Mouse (Mus musculus) testis, adult 2 months (tissue): ENCODE data around the gene Agrp. TPM values are rescaled to one million over a fixed set of nuclear protein-coding genes. Genes with fewer than 3 reads are reported as not detected.
A peak's percentile ranks its signal among the peaks of the same experiment; 100 is the strongest.
"Not testable (repeated sequence)": the region's sequence is repeated elsewhere in the genome, so short reads cannot be mapped to it uniquely, and the experiment has no call there.

Experiments used
- H3K27ac ChIP-seq: fragments of 200-500 bp; 2 replicates; pipeline ENCODE4 v1.5.1; 2012; ENCODE audit warnings: low read depth, low read length; ENCODE audit not compliant: control insufficient read depth, insufficient read depth
- H3K27me3 ChIP-seq: fragments of 200-500 bp; 2 replicates; pipeline ENCODE4 v1.6.1; 2012; ENCODE audit warnings: mild to moderate bottlenecking, low read length, moderate library complexity; ENCODE audit not compliant: control insufficient read depth, insufficient read depth
- H3K36me3 ChIP-seq: fragments of 200-500 bp; 2 replicates; pipeline ENCODE4 v1.6.1; 2012; ENCODE audit warnings: mild to moderate bottlenecking, low read length; ENCODE audit not compliant: control insufficient read depth, insufficient read depth
- H3K4me1 ChIP-seq: fragments of 200-500 bp; 2 replicates; pipeline ENCODE4 v1.6.1; 2012; ENCODE audit warnings: low read length; ENCODE audit not compliant: control insufficient read depth, insufficient read depth
- H3K4me3 ChIP-seq: fragments of 200-500 bp; 2 replicates; pipeline ENCODE4 v1.5.1; 2012; ENCODE audit warnings: low read depth, mild to moderate bottlenecking, low read length, moderate library complexity, mixed read lengths; ENCODE audit not compliant: control insufficient read depth
- CTCF ChIP-seq: fragments of 200-500 bp; IDR thresholded peaks from 2 replicates; pipeline ENCODE4 v1.5.1; 2012; ENCODE audit warnings: low read depth, mild to moderate bottlenecking, inconsistent platforms, low read length, moderate library complexity; ENCODE audit not compliant: control insufficient read depth, insufficient read depth, insufficient replicate concordance
- POLR2A ChIP-seq: fragments of 200-500 bp; IDR thresholded peaks from 2 replicates; pipeline ENCODE4 v1.6.1; 2012; ENCODE audit warnings: low read depth, mild to moderate bottlenecking, inconsistent platforms, low read length, moderate library complexity; ENCODE audit not compliant: control insufficient read depth
- polyA plus RNA-seq: library from polyadenylated mRNA; depleted of rRNA; stranded (reverse); fragments of >200 nt; gene quantifications from 2 replicates; pipeline ENCODE4 v1.2.3, GENCODE M21; 2012

Gene Agrp
- polyA plus RNA-seq, 1 experiment = not detected

DNA sequence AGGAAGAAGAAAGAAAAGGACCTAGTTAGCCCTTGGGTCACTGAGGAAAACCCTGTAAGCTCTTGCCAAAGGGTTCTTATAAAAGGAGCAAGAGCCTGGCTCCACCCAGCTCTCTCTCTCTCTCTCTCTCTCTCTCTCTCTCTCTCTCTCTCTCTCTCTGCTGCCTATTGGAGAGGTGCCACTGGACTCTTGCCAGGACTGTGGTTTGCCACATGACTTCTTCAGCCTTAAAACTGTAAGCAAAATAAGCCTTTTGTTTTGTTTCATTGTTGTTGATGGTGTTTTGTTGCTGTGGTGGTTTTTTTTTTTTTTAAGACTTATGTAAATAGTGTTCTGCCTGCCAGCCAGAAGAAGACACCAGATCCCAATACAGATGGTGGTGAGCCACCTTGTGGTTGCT is 63.8 kb downstream of the Agrp start:
- Histone ChIP-seq H3K27me3 (no peaks in the 10 kb centered on the region), H3K4me3 (no peak overlapping the region), H3K36me3 (no peaks in the 10 kb centered on the region), H3K4me1 (no peaks in the 10 kb centered on the region), H3K27ac (no peak overlapping the region)
- TF ChIP-seq CTCF (no peak), POLR2A (no peak)

DNA sequence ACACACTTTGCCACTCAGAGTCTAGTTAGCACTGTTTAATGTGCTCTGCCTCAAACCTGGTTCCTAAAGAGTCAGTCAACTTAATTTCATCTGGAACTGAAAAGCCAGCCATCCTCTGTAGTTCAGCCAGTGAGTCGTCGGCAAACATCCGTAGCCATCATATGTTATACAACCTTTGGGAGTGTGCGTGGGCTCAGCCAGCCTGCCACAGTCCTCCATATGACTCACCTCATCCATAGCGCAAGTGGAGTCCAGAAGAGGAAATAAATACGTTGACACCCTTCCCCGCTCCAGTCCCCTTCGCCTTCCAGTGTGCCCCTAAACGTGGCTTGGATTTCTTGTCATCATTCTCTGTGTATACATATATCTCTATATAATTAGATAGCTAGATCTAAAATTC is 65.4 kb downstream of the Agrp start:
- Histone ChIP-seq H3K27me3 (no peaks in the 10 kb centered on the region), H3K4me1 (peaks cover 5% of the 10 kb centered on the region), H3K4me3 (no peak overlapping the region), H3K36me3 (no peaks in the 10 kb centered on the region), H3K27ac (no peak overlapping the region)
- no peak for TF ChIP-seq POLR2A
- no peak for TF ChIP-seq CTCF

DNA sequence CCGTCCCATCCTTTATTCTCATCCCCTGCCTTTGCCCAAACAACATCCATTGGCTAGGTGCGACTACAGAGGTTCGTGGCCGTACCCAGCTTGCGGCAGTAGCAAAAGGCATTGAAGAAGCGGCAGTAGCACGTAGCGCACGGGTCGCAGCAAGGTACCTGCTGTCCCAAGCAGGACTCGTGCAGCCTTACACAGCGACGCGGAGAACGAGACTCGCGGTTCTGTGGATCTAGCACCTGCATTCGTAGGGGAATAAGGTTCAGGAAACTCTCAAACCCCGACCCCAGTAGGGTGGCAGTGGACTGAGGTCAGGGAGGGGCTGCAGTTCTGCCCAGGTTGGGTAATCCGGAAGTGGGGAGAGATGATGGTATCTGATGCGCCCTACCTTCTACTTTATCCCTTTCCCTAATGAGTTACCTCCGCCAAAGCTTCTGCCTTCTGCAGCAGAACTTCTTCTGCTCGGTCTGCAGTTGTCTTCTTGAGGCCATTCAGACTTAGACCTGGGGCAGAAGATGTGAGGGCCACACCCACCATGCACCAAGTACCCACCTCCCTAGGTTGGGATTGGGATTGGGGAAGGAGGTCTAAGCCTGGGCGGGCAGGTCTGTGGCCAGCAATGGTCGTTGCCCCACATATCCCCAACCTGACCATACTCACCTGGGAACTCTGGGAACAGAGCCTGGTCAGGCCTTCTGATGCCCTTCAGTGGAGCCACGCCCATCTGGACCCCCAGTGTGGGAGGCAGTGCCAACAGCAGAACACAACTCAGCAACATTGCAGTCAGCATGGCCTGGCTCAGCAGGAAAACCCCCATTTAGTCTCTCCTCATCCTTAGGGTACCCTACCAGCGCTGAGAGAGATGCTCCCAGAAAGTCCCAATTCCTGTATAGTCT is 70.2 kb downstream of the Agrp start:
- H3K27me3 ChIP-seq = no peaks in the 10 kb centered on the region
- H3K36me3 ChIP-seq = no peaks in the 10 kb centered on the region
- no peak for TF ChIP-seq CTCF
- TF ChIP-seq POLR2A = no peak
- H3K4me1 ChIP-seq = peaks cover 13% of the 10 kb centered on the region
- H3K4me3 ChIP-seq = peak overlapping the region; percentile 86
- H3K27ac ChIP-seq = peak overlapping the region; percentile 77

DNA sequence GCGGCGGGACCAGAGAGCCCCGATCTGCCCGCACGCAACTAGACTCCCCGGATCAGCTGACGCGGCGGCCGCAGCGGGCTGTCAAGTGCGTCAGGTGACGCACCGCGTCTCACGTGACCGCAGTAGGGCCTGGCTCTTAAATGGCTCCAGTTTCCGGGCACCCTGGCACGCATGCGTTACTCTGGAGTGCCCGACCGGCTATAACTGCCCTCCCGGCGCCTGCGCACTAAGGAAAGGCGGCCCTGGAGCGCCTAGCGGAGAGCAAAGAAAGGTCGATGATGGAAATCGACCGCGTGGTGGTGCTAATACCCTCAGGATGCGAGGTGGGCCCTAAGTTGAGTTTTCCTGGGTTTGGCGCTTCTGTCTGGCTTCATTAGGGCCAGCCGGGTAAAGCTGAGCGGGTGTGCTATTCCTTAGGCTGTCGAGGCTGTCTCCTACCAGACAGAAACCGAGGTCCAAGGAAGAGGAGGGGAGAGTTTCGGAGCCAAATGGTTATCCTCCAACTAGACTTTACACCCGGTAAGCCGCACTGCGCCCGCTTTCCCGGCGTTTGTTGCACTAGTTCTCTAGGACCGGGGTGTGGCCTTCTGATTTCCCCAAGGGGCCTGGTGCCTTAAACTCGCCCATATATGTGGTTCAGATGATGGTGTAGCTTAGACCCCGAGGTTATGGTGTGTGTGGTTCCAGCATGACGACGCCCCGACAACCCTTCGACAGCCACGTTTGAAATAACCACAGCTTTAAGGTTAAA is 71.1 kb downstream of the Agrp start, which contains the start of gene Atp6v0d1:
Gene Atp6v0d1 (minus strand): TSS at position 96 of the 751 bp plus-strand sequence.
- H3K36me3 ChIP-seq = no peaks in the 10 kb centered on the region
- peaks cover 13% of the 10 kb centered on the region for H3K4me1 ChIP-seq
- no peaks in the 10 kb centered on the region for H3K27me3 ChIP-seq
- peak within 1 kb of the TSS; percentile 86 for H3K4me3 ChIP-seq
- peak; percentile 66; the same call in 1 of the 2 replicates for TF ChIP-seq CTCF
- peak; percentile 75 for TF ChIP-seq POLR2A
- H3K27ac ChIP-seq = peak within 1 kb of the TSS; percentile 77

DNA sequence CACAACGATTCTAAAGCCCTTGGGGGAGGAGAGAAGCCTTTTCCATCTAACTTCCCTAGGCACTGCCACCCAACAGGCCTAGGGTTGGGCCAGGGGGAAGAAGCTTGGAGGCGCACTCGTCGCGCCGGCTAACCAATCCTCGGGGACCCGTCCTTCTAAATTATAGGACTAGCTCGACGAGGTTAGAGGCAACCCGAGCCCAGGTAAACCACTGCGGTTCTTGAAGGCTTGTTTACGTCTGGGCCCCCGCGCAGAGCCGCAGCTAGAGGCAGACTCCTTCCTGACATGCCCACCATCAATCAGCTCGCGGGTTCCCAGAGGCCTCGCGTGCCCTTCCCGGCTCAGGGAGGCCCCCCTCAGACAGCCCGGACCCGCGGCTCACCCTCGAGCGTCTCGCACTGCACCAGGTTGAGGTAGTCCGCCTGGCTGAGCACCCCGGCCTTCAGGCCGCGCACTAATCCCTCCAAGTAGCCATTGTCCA is 71.8 kb downstream of the Agrp start:
- TF ChIP-seq CTCF (no peak), POLR2A (no peak)
- H3K4me3 ChIP-seq = peak overlapping the region; percentile 86
- peaks cover 13% of the 10 kb centered on the region for H3K4me1 ChIP-seq
- H3K27ac ChIP-seq = peak overlapping the region; percentile 69
- no peaks in the 10 kb centered on the region for H3K36me3 ChIP-seq
- H3K27me3 ChIP-seq = no peaks in the 10 kb centered on the region

DNA sequence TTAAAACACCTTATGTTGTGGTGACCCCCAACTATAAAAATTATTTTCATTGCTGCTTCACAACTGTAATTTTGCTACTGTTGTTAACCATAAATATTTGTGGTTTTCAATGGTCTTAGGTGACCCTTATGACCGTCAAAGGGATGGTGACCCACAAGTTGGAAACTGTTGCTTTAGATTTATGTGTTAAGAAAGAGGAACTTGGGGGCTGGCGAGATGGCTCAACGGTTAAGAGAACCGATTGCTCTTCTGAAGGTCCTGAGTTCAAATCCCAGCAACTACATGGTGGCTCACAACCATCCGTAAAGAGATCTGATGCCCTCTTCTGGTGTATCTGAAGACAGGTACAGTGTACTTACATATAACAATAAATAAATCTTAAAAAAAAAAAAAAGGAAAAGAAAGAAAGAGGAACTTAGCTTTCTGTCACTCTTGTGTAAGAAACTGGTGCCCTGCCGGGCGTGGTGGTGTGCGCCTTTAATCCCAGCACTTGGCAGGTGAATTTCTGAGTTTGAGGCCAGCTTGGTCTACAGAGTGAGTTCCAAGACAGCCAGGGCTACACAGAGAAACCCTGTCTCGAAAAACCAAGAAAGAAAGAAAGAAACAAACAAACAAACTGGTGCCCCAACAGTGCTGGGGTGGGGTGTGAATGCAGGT is 72.5 kb downstream of the Agrp start:
- peak overlapping the region; percentile 86 for H3K4me3 ChIP-seq
- H3K36me3 ChIP-seq, H3K27me3 ChIP-seq: not testable (repeated sequence)
- peak overlapping the region; percentile 69 for H3K27ac ChIP-seq
- peaks cover 13% of the 10 kb centered on the region for H3K4me1 ChIP-seq

DNA sequence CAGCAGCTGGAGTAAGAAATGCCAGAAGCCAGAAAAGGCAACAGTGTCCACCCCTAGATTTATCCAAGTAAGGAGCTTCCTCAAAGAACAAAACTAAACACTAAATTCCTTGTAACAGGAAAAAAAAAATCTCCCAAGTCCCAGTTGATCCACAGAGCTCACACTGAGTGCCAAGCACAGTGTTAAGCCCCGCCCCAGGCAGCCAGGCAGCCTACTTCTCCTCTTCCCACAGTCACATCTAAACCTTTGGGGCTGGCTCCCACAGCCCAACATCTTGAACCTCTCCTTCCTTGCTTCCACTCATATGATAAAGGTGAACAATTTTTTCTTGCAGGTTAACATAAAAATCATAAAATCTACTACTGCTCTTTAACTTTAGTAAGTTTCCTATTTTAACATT is 73.3 kb downstream of the Agrp start:
- Histone ChIP-seq H3K36me3 (no peaks in the 10 kb centered on the region), H3K27ac (no peak overlapping the region; the same call in 1 of the 2 replicates), H3K4me3 (no peak overlapping the region), H3K4me1 (peaks cover 13% of the 10 kb centered on the region), H3K27me3 (no peaks in the 10 kb centered on the region)
- TF ChIP-seq POLR2A (no peak), CTCF (no peak)
